Mouse (Mus musculus): ENCODE results near the gene Gtf3c1. TPM values are rescaled to one million over a fixed set of nuclear protein-coding genes. Genes with fewer than 3 reads are reported as not detected.

The Gtf3c1 gene
- polyA plus RNA-seq (2014; fragmentation: Nextera tagmentation; extraction: Ambion mirVana): 33.5 and 37.0 TPM in 2 replicates

GRCm38 (mm10) chr7:125707593-125708022, at the start of gene Gtf3c1, which contains the start of gene D430042O09Rik:
Gene Gtf3c1, minus strand, starts transcription at chr7:125707780.
Gene D430042O09Rik, plus strand, starts transcription at chr7:125707888.
- DNase-seq (peak; percentile 100), ATAC-seq (ENCODE audit: insufficient read depth) (peak; percentile 98)
- no peaks in the 10 kb centered on the region for H3K9me3 ChIP-seq (ENCODE audit: low read depth, low read length)
- peak within 1 kb of the TSS; percentile 91 for H3K9ac ChIP-seq
- no peak for TF ChIP-seq CTCF (IDR thresholded peaks at IDR 0.05; ENCODE audit: low read depth)
- H3K4me3 ChIP-seq (ENCODE audit: low read depth, low read length): peak within 1 kb of the TSS; percentile 92
- peaks cover 19% of the 10 kb centered on the region for H3K36me3 ChIP-seq (ENCODE audit: insufficient read depth)
- H3K27me3 ChIP-seq (ENCODE audit: insufficient read depth, low read length): no peaks in the 10 kb centered on the region
- H3K4me1 ChIP-seq (ENCODE audit: insufficient read depth): peaks cover 21% of the 10 kb centered on the region
- H3K27ac ChIP-seq (ENCODE audit: low read depth): peak within 1 kb of the TSS; percentile 93
- WGBS: under 1% methylated on average over 45 of the region's 45 CpGs
- H3K4me2 ChIP-seq: peak within 1 kb of the TSS; percentile 86

GRCm38 (mm10) chr7:125756806-125757205, 49.2 kb upstream of the Gtf3c1 start:
- DNase-seq (peak; percentile 28), ATAC-seq (ENCODE audit: insufficient read depth) (no peak)
- Histone ChIP-seq H3K36me3 (ENCODE audit: insufficient read depth) (peaks cover 5% of the 10 kb centered on the region; the same call in 1 of the 2 replicates), H3K4me3 (ENCODE audit: low read depth, low read length) (no peak overlapping the region), H3K9me3 (ENCODE audit: low read depth, low read length) (no peaks in the 10 kb centered on the region), H3K4me2 (no peak overlapping the region), H3K4me1 (ENCODE audit: insufficient read depth) (no peaks in the 10 kb centered on the region), H3K27ac (ENCODE audit: low read depth) (no peak overlapping the region), H3K9ac (no peak overlapping the region), H3K27me3 (ENCODE audit: insufficient read depth, low read length) (no peaks in the 10 kb centered on the region)
- 19% methylated on average over 6 of the region's 6 CpGs for WGBS
- no peak for TF ChIP-seq CTCF (IDR thresholded peaks at IDR 0.05; ENCODE audit: low read depth)

- WGBS: 91% methylated on average over 3 of the region's 3 CpGs
- H3K27ac ChIP-seq (ENCODE audit: low read depth): no peak overlapping the region
- H3K9me3 ChIP-seq (ENCODE audit: low read depth, low read length): no peaks in the 10 kb centered on the region
- no peaks in the 10 kb centered on the region for H3K4me1 ChIP-seq (ENCODE audit: insufficient read depth)
- no peak overlapping the region for H3K9ac ChIP-seq
- no peak overlapping the region for H3K4me3 ChIP-seq (ENCODE audit: low read depth, low read length)
- no peak for TF ChIP-seq CTCF (IDR thresholded peaks at IDR 0.05; ENCODE audit: low read depth)
- H3K36me3 ChIP-seq (ENCODE audit: insufficient read depth): no peaks in the 10 kb centered on the region
- ATAC-seq (ENCODE audit: insufficient read depth) (no peak), DNase-seq (no peak)
- no peak overlapping the region for H3K4me2 ChIP-seq
- no peaks in the 10 kb centered on the region for H3K27me3 ChIP-seq (ENCODE audit: insufficient read depth, low read length)
These were observed 45.7 kb upstream of the Gtf3c1 start for GRCm38 (mm10) chr7:125753326-125753715.

- DNase-seq (no peak), ATAC-seq (ENCODE audit: insufficient read depth) (no peak)
- no peak overlapping the region for H3K4me3 ChIP-seq (ENCODE audit: low read depth, low read length)
- H3K9me3 ChIP-seq (ENCODE audit: low read depth, low read length): no peaks in the 10 kb centered on the region
- no peak for TF ChIP-seq CTCF (IDR thresholded peaks at IDR 0.05; ENCODE audit: low read depth)
- 59% methylated on average over 7 of the region's 7 CpGs for whole genome bisulfite sequencing
- H3K36me3 ChIP-seq (ENCODE audit: insufficient read depth): no peaks in the 10 kb centered on the region
- no peaks in the 10 kb centered on the region for H3K4me1 ChIP-seq (ENCODE audit: insufficient read depth)
- H3K27me3 ChIP-seq (ENCODE audit: insufficient read depth, low read length): no peaks in the 10 kb centered on the region
- no peak overlapping the region for H3K4me2 ChIP-seq
- no peak overlapping the region for H3K9ac ChIP-seq
- no peak overlapping the region for H3K27ac ChIP-seq (ENCODE audit: low read depth)
These were observed 45.2 kb upstream of the Gtf3c1 start for GRCm38 (mm10) chr7:125752699-125753325.

- no peak overlapping the region for H3K9ac ChIP-seq
- H3K4me2 ChIP-seq: no peak overlapping the region
- H3K36me3 ChIP-seq (ENCODE audit: insufficient read depth): no peaks in the 10 kb centered on the region
- TF ChIP-seq CTCF (IDR thresholded peaks at IDR 0.05; ENCODE audit: low read depth): peak; percentile 77
- H3K27ac ChIP-seq (ENCODE audit: low read depth): no peak overlapping the region
- H3K4me3 ChIP-seq (ENCODE audit: low read depth, low read length): no peak overlapping the region
- no peaks in the 10 kb centered on the region for H3K27me3 ChIP-seq (ENCODE audit: insufficient read depth, low read length)
- H3K4me1 ChIP-seq (ENCODE audit: insufficient read depth): no peaks in the 10 kb centered on the region
- H3K9me3 ChIP-seq (ENCODE audit: low read depth, low read length): no peaks in the 10 kb centered on the region
- peak; percentile 75 for DNase-seq
- no peak for ATAC-seq (ENCODE audit: insufficient read depth)
- WGBS: 45% methylated on average over 3 of the region's 3 CpGs
These were observed 40.6 kb upstream of the Gtf3c1 start for GRCm38 (mm10) chr7:125748186-125748585.

GRCm38 (mm10) chr7:125747316-125747690, 39.7 kb upstream of the Gtf3c1 start:
- Histone ChIP-seq H3K4me2 (no peak overlapping the region), H3K36me3 (ENCODE audit: insufficient read depth) (no peaks in the 10 kb centered on the region), H3K9ac (no peak overlapping the region), H3K4me1 (ENCODE audit: insufficient read depth) (no peaks in the 10 kb centered on the region), H3K27ac (ENCODE audit: low read depth) (no peak overlapping the region), H3K27me3 (ENCODE audit: insufficient read depth, low read length) (no peaks in the 10 kb centered on the region), H3K9me3 (ENCODE audit: low read depth, low read length) (no peaks in the 10 kb centered on the region), H3K4me3 (ENCODE audit: low read depth, low read length) (no peak overlapping the region)
- WGBS: 59% methylated on average over 7 of the region's 7 CpGs
- peak; percentile 41 for TF ChIP-seq CTCF (IDR thresholded peaks at IDR 0.05; ENCODE audit: low read depth)
- ATAC-seq (ENCODE audit: insufficient read depth): no peak
- DNase-seq: peak; percentile 32

- no peak for TF ChIP-seq CTCF (IDR thresholded peaks at IDR 0.05; ENCODE audit: low read depth)
- WGBS: 74% methylated on average over 2 of the region's 2 CpGs
- Histone ChIP-seq H3K4me3 (ENCODE audit: low read depth, low read length) (no peak overlapping the region), H3K9me3 (ENCODE audit: low read depth, low read length) (no peaks in the 10 kb centered on the region), H3K36me3 (ENCODE audit: insufficient read depth) (no peaks in the 10 kb centered on the region), H3K4me1 (ENCODE audit: insufficient read depth) (no peaks in the 10 kb centered on the region), H3K27me3 (ENCODE audit: insufficient read depth, low read length) (no peaks in the 10 kb centered on the region), H3K9ac (no peak overlapping the region), H3K27ac (ENCODE audit: low read depth) (no peak overlapping the region), H3K4me2 (no peak overlapping the region)
- DNase-seq: no peak
- no peak for ATAC-seq (ENCODE audit: insufficient read depth)
These were observed 39.2 kb upstream of the Gtf3c1 start for GRCm38 (mm10) chr7:125746621-125747315.
